Mouse (Mus musculus): Measurements from ENCODE around the gene Casp7. TPM values are rescaled to one million over a fixed set of nuclear protein-coding genes. Genes with fewer than 3 reads are reported as not detected.

Gene Casp7
- polyA plus RNA-seq, 1 experiment from 2014 or later, result 22.5 TPM

GRCm38 (mm10) chr19:56367778-56368177, 29.2 kb upstream of the Casp7 start:
- no peak overlapping the region for H3K27ac ChIP-seq
- no peak for ATAC-seq (ENCODE audit: insufficient number of reproducible peaks, low FRiP score, low TSS enrichment, low read depth)
- H3K9me3 ChIP-seq, result no peaks in the 10 kb centered on the region
- H3K27me3 ChIP-seq, result no peaks in the 10 kb centered on the region
- H3K4me2 ChIP-seq, result no peak overlapping the region
- no peak overlapping the region for H3K4me3 ChIP-seq
- no peaks in the 10 kb centered on the region for H3K36me3 ChIP-seq
- peaks cover 13% of the 10 kb centered on the region; the same call in 1 of the 2 replicates for H3K4me1 ChIP-seq
- WGBS, result 45% methylated on average over 7 of the region's 7 CpGs
- no peak overlapping the region for H3K9ac ChIP-seq

- no peak overlapping the region for H3K9ac ChIP-seq
- no peak overlapping the region for H3K4me2 ChIP-seq
- H3K9me3 ChIP-seq, result no peaks in the 10 kb centered on the region
- H3K36me3 ChIP-seq, result no peaks in the 10 kb centered on the region
- WGBS, result 85% methylated on average over 7 of the region's 7 CpGs
- no peaks in the 10 kb centered on the region for H3K27me3 ChIP-seq
- no peak overlapping the region for H3K27ac ChIP-seq
- H3K4me1 ChIP-seq, result peaks cover 13% of the 10 kb centered on the region; the same call in 1 of the 2 replicates
- no peak overlapping the region for H3K4me3 ChIP-seq
- no peak for ATAC-seq (ENCODE audit: insufficient number of reproducible peaks, low FRiP score, low TSS enrichment, low read depth)
These were observed 28.0 kb upstream of the Casp7 start for GRCm38 (mm10) chr19:56368912-56369311.

- Histone ChIP-seq H3K27me3 (no peaks in the 10 kb centered on the region), H3K4me2 (no peak overlapping the region), H3K36me3 (no peaks in the 10 kb centered on the region), H3K4me3 (no peak overlapping the region), H3K9ac (no peak overlapping the region), H3K9me3 (no peaks in the 10 kb centered on the region), H3K4me1 (0 out of 2 replicates have a peak, but pooled peaks cover 10% of the 10 kb centered on the region), H3K27ac (no peak overlapping the region)
- no peak for ATAC-seq (ENCODE audit: insufficient number of reproducible peaks, low FRiP score, low TSS enrichment, low read depth)
- 83% methylated on average over 6 of the region's 6 CpGs for WGBS
These were observed 26.4 kb upstream of the Casp7 start for GRCm38 (mm10) chr19:56370389-56371150.

GRCm38 (mm10) chr19:56372226-56372625, 24.7 kb upstream of the Casp7 start:
- H3K9me3 ChIP-seq, result no peaks in the 10 kb centered on the region
- H3K4me3 ChIP-seq, result no peak overlapping the region
- H3K4me1 ChIP-seq, result 0 out of 2 replicates have a peak, but pooled peaks cover 10% of the 10 kb centered on the region
- 35% methylated on average over 7 of the region's 7 CpGs for WGBS
- no peak overlapping the region for H3K4me2 ChIP-seq
- H3K9ac ChIP-seq, result no peak overlapping the region
- H3K27ac ChIP-seq, result no peak overlapping the region
- H3K36me3 ChIP-seq, result no peaks in the 10 kb centered on the region
- ATAC-seq (ENCODE audit: insufficient number of reproducible peaks, low FRiP score, low TSS enrichment, low read depth), result no peak
- no peaks in the 10 kb centered on the region for H3K27me3 ChIP-seq

GRCm38 (mm10) chr19:56373246-56373645, 23.7 kb upstream of the Casp7 start:
- H3K36me3 ChIP-seq, result no peaks in the 10 kb centered on the region
- H3K4me1 ChIP-seq, result 0 out of 2 replicates have a peak, but pooled peaks cover 7% of the 10 kb centered on the region
- 74% methylated on average over 5 of the region's 5 CpGs for WGBS
- H3K4me3 ChIP-seq, result no peak overlapping the region
- no peak overlapping the region for H3K27ac ChIP-seq
- no peak overlapping the region for H3K9ac ChIP-seq
- H3K4me2 ChIP-seq, result no peak overlapping the region
- no peak for ATAC-seq (ENCODE audit: insufficient number of reproducible peaks, low FRiP score, low TSS enrichment, low read depth)
- H3K27me3 ChIP-seq, result no peaks in the 10 kb centered on the region
- H3K9me3 ChIP-seq, result no peaks in the 10 kb centered on the region

GRCm38 (mm10) chr19:56374011-56374410, 22.9 kb upstream of the Casp7 start:
- Histone ChIP-seq H3K4me1 (0 out of 2 replicates have a peak, but pooled peaks cover 5% of the 10 kb centered on the region), H3K27ac (no peak overlapping the region), H3K9me3 (no peaks in the 10 kb centered on the region), H3K36me3 (no peaks in the 10 kb centered on the region), H3K27me3 (no peaks in the 10 kb centered on the region), H3K4me3 (no peak overlapping the region), H3K4me2 (no peak overlapping the region), H3K9ac (no peak overlapping the region)
- ATAC-seq (ENCODE audit: insufficient number of reproducible peaks, low FRiP score, low TSS enrichment, low read depth), result no peak
- 61% methylated on average over 10 of the region's 10 CpGs for WGBS

GRCm38 (mm10) chr19:56378007-56378406, 18.9 kb upstream of the Casp7 start:
- WGBS, result 83% methylated on average over 5 of the region's 5 CpGs
- Histone ChIP-seq H3K9me3 (no peaks in the 10 kb centered on the region), H3K4me1 (0 out of 2 replicates have a peak, but pooled peaks cover 3% of the 10 kb centered on the region), H3K27me3 (no peaks in the 10 kb centered on the region), H3K4me2 (no peak overlapping the region), H3K4me3 (no peak overlapping the region), H3K27ac (no peak overlapping the region), H3K9ac (no peak overlapping the region), H3K36me3 (no peaks in the 10 kb centered on the region)
- ATAC-seq (ENCODE audit: insufficient number of reproducible peaks, low FRiP score, low TSS enrichment, low read depth), result no peak

GRCm38 (mm10) chr19:56378554-56379172, 18.3 kb upstream of the Casp7 start:
- no peak overlapping the region for H3K4me3 ChIP-seq
- no peaks in the 10 kb centered on the region for H3K9me3 ChIP-seq
- 0 out of 2 replicates have a peak, but pooled peaks cover 3% of the 10 kb centered on the region for H3K4me1 ChIP-seq
- H3K9ac ChIP-seq, result no peak overlapping the region
- 65% methylated on average over 13 of the region's 13 CpGs for WGBS
- H3K4me2 ChIP-seq, result no peak overlapping the region
- H3K27me3 ChIP-seq, result no peaks in the 10 kb centered on the region
- ATAC-seq (ENCODE audit: insufficient number of reproducible peaks, low FRiP score, low TSS enrichment, low read depth), result no peak
- no peaks in the 10 kb centered on the region for H3K36me3 ChIP-seq
- H3K27ac ChIP-seq, result no peak overlapping the region

- no peaks in the 10 kb centered on the region for H3K36me3 ChIP-seq
- WGBS, result 82% methylated on average over 7 of the region's 7 CpGs
These were observed 16.6 kb upstream of the Casp7 start for GRCm38 (mm10) chr19:56380341-56380740.

GRCm38 (mm10) chr19:56381407-56381806, 15.5 kb upstream of the Casp7 start:
- ATAC-seq (ENCODE audit: insufficient number of reproducible peaks, low FRiP score, low TSS enrichment, low read depth), result no peak
- WGBS, result 86% methylated on average over 10 of the region's 10 CpGs

More at GRCm38 (mm10) chr19:56380341-56380740, 16.6 kb upstream of the Casp7 start:
- Histone ChIP-seq H3K27ac (no peak overlapping the region), H3K9ac (no peak overlapping the region), H3K4me2 (no peak overlapping the region), H3K9me3 (no peaks in the 10 kb centered on the region), H3K4me3 (no peak overlapping the region), H3K27me3 (no peaks in the 10 kb centered on the region), H3K4me1 (no peaks in the 10 kb centered on the region)
- no peak for ATAC-seq (ENCODE audit: insufficient number of reproducible peaks, low FRiP score, low TSS enrichment, low read depth)

GRCm38 (mm10) chr19:56385546-56385945, 11.4 kb upstream of the Casp7 start:
- Histone ChIP-seq H3K4me2 (no peak overlapping the region), H3K27ac (no peak overlapping the region), H3K9ac (no peak overlapping the region), H3K36me3 (no peaks in the 10 kb centered on the region), H3K4me1 (no peaks in the 10 kb centered on the region), H3K27me3 (no peaks in the 10 kb centered on the region), H3K4me3 (no peak overlapping the region), H3K9me3 (no peaks in the 10 kb centered on the region)
- 80% methylated on average over 5 of the region's 5 CpGs for WGBS
- no peak for ATAC-seq (ENCODE audit: insufficient number of reproducible peaks, low FRiP score, low TSS enrichment, low read depth)

More at GRCm38 (mm10) chr19:56381407-56381806, 15.5 kb upstream of the Casp7 start:
- Histone ChIP-seq H3K4me1 (no peaks in the 10 kb centered on the region), H3K4me3 (no peak overlapping the region), H3K9ac (no peak overlapping the region), H3K9me3 (no peaks in the 10 kb centered on the region), H3K4me2 (no peak overlapping the region), H3K36me3 (no peaks in the 10 kb centered on the region), H3K27ac (no peak overlapping the region), H3K27me3 (no peaks in the 10 kb centered on the region)

GRCm38 (mm10) chr19:56386095-56386494, 10.8 kb upstream of the Casp7 start:
- 90% methylated on average over 10 of the region's 10 CpGs for WGBS
- Histone ChIP-seq H3K4me3 (no peak overlapping the region), H3K4me1 (no peaks in the 10 kb centered on the region), H3K27ac (no peak overlapping the region), H3K9me3 (no peaks in the 10 kb centered on the region), H3K4me2 (no peak overlapping the region), H3K36me3 (no peaks in the 10 kb centered on the region), H3K27me3 (no peaks in the 10 kb centered on the region), H3K9ac (no peak overlapping the region)
- ATAC-seq (ENCODE audit: insufficient number of reproducible peaks, low FRiP score, low TSS enrichment, low read depth), result no peak
